Mouse (Mus musculus) stomach, embryonic 16.5 days (tissue): Measurements from ENCODE around the gene Dgki. TPM values are rescaled to one million over a fixed set of nuclear protein-coding genes. Genes with fewer than 3 reads are reported as not detected.
A peak's percentile ranks its signal among the peaks of the same experiment; 100 is the strongest.

Experiments
- ATAC-seq: fragments of 200-750 bp; cut with Nextera tagmentation; 2 replicates; pipeline ENCODE4 v1.8.0; 2017; ENCODE audit warnings: moderate number of reproducible peaks, moderate TSS enrichment; ENCODE audit not compliant: insufficient read depth, low FRiP score
- H3K27ac ChIP-seq: fragments of 300-500 bp; sonication (generic); 2 replicates; pipeline ENCODE4 v1.5.1; 2014; ENCODE audit warnings: low read length
- H3K27me3 ChIP-seq: fragments of 300-500 bp; sonication (generic); 2 replicates; pipeline ENCODE4 v1.6.1; 2014; ENCODE audit warnings: low read length, control low read depth, mixed read lengths; ENCODE audit not compliant: control insufficient read depth, insufficient read depth
- H3K36me3 ChIP-seq: fragments of 300-500 bp; sonication (generic); 2 replicates; pipeline ENCODE4 v1.6.1; 2014; ENCODE audit warnings: low read length; ENCODE audit not compliant: control insufficient read depth, insufficient read depth
- H3K4me1 ChIP-seq: fragments of 300-500 bp; sonication (generic); 2 replicates; pipeline ENCODE4 v1.6.1; 2014; ENCODE audit warnings: low read length, control low read depth, mixed read lengths; ENCODE audit not compliant: control insufficient read depth, insufficient read depth
- H3K4me2 ChIP-seq: fragments of 300-500 bp; sonication (generic); 2 replicates; pipeline ENCODE4 v1.6.1; 2014; ENCODE audit warnings: low read depth, low read length, mixed read lengths
- H3K4me3 ChIP-seq: fragments of 300-500 bp; sonication (generic); replicated peaks from 2 replicates; pipeline ENCODE4 v1.5.1; 2014; ENCODE audit warnings: mild to moderate bottlenecking, low read length
- H3K9ac ChIP-seq: fragments of 300-500 bp; sonication (generic); 2 replicates; pipeline ENCODE4 v1.6.1; 2014; ENCODE audit warnings: low read length
- H3K9me3 ChIP-seq: fragments of 300-500 bp; sonication (generic); replicated peaks from 2 replicates; pipeline ENCODE4 v1.6.1; 2016; ENCODE audit warnings: low read length, control low read depth; ENCODE audit not compliant: control insufficient read depth
- WGBS: fragments of 180-500 bp; shearing (Covaris S2); extraction: QIAGEN DNeasy Blood & Tissue Kit; methylation state at CpG from one replicate; pipeline ENCODE4 v1.1.7; 2014; 5-methylcytosine and 5-hydroxymethylcytosine counted together
- polyA plus RNA-seq: library from polyadenylated mRNA; unstranded; fragments of >200 nt; fragmentation: Nextera tagmentation; extraction: Ambion mirVana; gene quantifications from 2 replicates; pipeline ENCODE4 v1.2.1, GENCODE M21; 2015

Gene Dgki
- polyA plus RNA-seq, 1 experiment from 2014 or later = 0.94 TPM

DNA sequence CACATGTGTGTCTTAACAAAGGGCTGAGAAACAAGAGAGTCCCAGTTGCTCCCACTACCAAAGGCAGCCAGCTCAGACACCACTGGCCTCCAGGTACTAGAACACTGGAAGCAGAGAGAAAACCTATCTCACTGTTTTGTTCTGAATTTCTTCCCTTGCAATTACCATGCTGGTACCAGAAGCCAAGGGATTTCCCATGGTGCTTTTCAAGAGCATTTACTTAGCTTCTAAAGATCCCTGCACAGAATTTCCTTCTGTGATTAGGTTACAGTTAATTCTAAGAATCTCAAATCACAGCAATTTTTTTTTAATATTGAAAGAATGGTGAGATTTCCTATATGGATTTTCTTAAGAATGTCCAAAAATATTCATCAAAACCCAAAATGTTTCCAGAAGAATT lies 458.8 kb downstream of the Dgki start:
- H3K9ac ChIP-seq = no peak overlapping the region
- H3K4me3 ChIP-seq = no peak overlapping the region
- ATAC-seq = no peak
- H3K27ac ChIP-seq = no peak overlapping the region
- H3K4me2 ChIP-seq = no peak overlapping the region
- no peaks in the 10 kb centered on the region for H3K36me3 ChIP-seq
- no peaks in the 10 kb centered on the region for H3K9me3 ChIP-seq
- peaks cover 6% of the 10 kb centered on the region for H3K4me1 ChIP-seq
- no peaks in the 10 kb centered on the region for H3K27me3 ChIP-seq

DNA sequence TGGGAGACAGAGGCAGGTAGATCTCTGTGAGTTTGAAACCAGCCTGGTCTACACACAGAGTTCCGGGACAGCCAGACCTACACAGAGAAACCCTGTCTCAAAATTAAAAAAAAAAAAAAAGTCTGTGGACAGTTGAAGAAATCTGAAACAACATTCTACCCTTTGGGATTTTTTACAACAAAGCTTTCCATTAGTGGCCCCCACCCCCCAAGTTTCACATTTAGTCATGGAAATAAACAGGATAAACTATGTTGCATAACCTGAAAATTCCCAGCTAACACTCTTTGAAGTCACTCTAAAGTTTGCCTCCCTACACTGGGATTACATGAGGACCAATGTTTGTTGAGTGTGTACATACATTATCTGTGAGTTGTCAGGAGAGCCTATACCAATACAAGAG lies 461.2 kb downstream of the Dgki start:
- Histone ChIP-seq H3K9me3 (no peaks in the 10 kb centered on the region), H3K27ac (no peak overlapping the region), H3K36me3 (no peaks in the 10 kb centered on the region), H3K4me3 (no peak overlapping the region), H3K27me3 (no peaks in the 10 kb centered on the region), H3K9ac (no peak overlapping the region), H3K4me1 (peaks cover 6% of the 10 kb centered on the region), H3K4me2 (no peak overlapping the region)
- no peak for ATAC-seq
- WGBS = 97% methylated on average over 1 of the region's 1 CpGs

GRCm38 (mm10) chr6:36835351-36835750 lies 464.6 kb downstream of the Dgki start:
- no peaks in the 10 kb centered on the region for H3K9me3 ChIP-seq
- no peak overlapping the region for H3K4me3 ChIP-seq
- H3K36me3 ChIP-seq = no peaks in the 10 kb centered on the region
- H3K4me2 ChIP-seq = no peak overlapping the region
- no peaks in the 10 kb centered on the region for H3K4me1 ChIP-seq
- no peaks in the 10 kb centered on the region for H3K27me3 ChIP-seq
- no peak overlapping the region for H3K27ac ChIP-seq
- WGBS = 78% methylated on average over 3 of the region's 3 CpGs
- ATAC-seq = no peak
- H3K9ac ChIP-seq = no peak overlapping the region

DNA sequence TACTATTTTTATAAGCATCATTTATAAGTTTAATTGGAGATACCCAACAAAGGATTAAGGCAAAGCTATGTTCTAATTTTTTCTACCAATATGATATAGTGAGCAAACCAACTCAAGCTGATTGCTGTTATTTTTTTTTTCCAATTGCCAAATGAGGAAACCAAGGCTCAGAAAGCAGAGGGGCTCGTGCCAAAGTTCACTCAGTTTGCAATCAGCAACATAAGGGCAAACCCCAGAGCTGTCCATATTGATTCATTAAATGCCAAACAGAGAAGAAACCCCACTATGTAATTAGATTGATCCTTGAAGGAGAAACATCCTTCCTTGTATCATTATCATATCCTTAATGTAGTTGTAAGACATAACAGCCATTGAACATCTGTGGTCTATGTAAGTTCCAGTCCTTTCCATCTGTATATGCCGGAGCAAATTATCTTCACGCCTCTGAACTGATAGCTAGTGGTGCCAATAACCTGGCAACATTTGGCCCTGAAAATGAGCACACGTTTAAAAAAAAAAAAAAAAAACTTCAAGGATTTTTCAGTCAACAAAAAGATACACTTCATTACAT lies 465.2 kb downstream of the Dgki start:
- H3K27ac ChIP-seq = no peak overlapping the region
- no peaks in the 10 kb centered on the region for H3K9me3 ChIP-seq
- no peak for ATAC-seq
- H3K9ac ChIP-seq = no peak overlapping the region
- no peak overlapping the region for H3K4me2 ChIP-seq
- H3K36me3 ChIP-seq = no peaks in the 10 kb centered on the region
- no peak overlapping the region for H3K4me3 ChIP-seq
- H3K27me3 ChIP-seq = no peaks in the 10 kb centered on the region
- H3K4me1 ChIP-seq = no peaks in the 10 kb centered on the region
- WGBS = 80% methylated on average over 4 of the region's 4 CpGs

GRCm38 (mm10) chr6:36832681-36833080 lies 467.3 kb downstream of the Dgki start:
- Histone ChIP-seq H3K9me3 (no peaks in the 10 kb centered on the region), H3K4me1 (no peaks in the 10 kb centered on the region), H3K27ac (no peak overlapping the region), H3K36me3 (no peaks in the 10 kb centered on the region), H3K4me2 (no peak overlapping the region), H3K9ac (no peak overlapping the region), H3K27me3 (no peaks in the 10 kb centered on the region), H3K4me3 (no peak overlapping the region)
- no peak for ATAC-seq
- WGBS = 80% methylated on average over 4 of the region's 4 CpGs

GRCm38 (mm10) chr6:36832207-36832606 lies 467.8 kb downstream of the Dgki start:
- Histone ChIP-seq H3K4me1 (no peaks in the 10 kb centered on the region), H3K4me3 (no peak overlapping the region), H3K4me2 (no peak overlapping the region), H3K27ac (no peak overlapping the region), H3K27me3 (no peaks in the 10 kb centered on the region), H3K9ac (no peak overlapping the region), H3K36me3 (no peaks in the 10 kb centered on the region), H3K9me3 (no peaks in the 10 kb centered on the region)
- ATAC-seq = no peak
- WGBS = 78% methylated on average over 2 of the region's 2 CpGs

- Histone ChIP-seq H3K36me3 (no peaks in the 10 kb centered on the region), H3K27ac (no peak overlapping the region), H3K9me3 (no peaks in the 10 kb centered on the region), H3K4me2 (no peak overlapping the region), H3K9ac (no peak overlapping the region), H3K4me3 (no peak overlapping the region), H3K4me1 (no peaks in the 10 kb centered on the region), H3K27me3 (no peaks in the 10 kb centered on the region)
- 60% methylated on average over 9 of the region's 9 CpGs for WGBS
- ATAC-seq = no peak
Observed at GRCm38 (mm10) chr6:36830371-36830925, 469.5 kb downstream of the Dgki start.

DNA sequence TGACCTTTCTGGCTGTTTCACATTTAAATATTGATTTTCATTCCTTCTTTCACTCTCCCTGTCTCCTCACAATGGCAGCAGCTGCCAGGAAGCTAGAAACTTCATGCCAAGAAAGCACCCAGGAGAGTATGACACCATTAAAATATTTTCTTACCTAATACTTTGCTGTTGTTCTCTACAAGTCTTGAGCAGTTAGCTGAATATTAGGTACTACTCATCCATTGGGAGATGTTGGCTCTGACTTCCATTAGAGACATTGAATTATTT lies 480.3 kb downstream of the Dgki start:
- H3K4me2 ChIP-seq = peak overlapping the region; percentile 20; the same call in 1 of the 2 replicates
- no peak for ATAC-seq
- no peaks in the 10 kb centered on the region for H3K36me3 ChIP-seq
- no peaks in the 10 kb centered on the region for H3K9me3 ChIP-seq
- H3K27me3 ChIP-seq = no peaks in the 10 kb centered on the region
- no peak overlapping the region for H3K4me3 ChIP-seq
- peaks cover 20% of the 10 kb centered on the region for H3K4me1 ChIP-seq
- H3K9ac ChIP-seq = no peak overlapping the region
- H3K27ac ChIP-seq = peak overlapping the region; percentile 68

DNA sequence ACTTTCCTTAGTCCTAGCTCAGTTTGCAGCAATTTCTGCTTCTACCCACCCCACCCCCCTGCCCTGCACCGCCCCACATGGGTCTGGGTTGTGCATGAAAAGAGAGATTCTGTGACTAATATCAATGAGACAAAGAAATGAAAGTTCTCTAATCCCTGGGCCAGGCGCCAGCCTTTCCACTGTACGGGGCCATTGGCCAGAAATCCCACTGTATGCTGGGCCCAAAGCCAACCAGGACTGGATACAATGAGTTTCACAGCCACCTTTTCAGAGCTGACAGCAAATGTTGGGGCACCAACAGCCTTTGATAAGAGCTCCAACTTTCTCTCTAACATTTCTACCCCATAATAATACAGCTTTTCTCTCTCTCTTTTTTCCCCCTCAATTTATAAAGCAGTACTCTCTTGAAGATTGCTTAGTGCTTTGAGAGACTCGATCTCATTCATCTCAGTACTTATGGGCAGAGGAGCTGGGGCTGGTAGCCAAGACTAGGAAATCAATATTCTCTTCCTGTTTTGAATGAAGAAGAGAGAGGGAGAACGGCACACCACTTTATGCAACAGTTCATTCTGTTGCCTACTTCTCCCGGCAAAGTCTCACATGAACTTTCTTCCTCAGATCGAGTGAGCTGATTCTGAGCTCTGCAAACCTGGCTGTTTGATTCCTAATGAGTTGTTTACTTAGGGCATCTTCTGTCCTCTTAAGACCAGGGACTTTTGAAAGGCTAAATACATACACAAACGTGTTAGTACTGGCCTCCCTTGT lies 480.8 kb downstream of the Dgki start:
- 8% methylated on average over 8 of the region's 8 CpGs for WGBS
- H3K9ac ChIP-seq = no peak overlapping the region
- peaks cover 20% of the 10 kb centered on the region for H3K4me1 ChIP-seq
- H3K27me3 ChIP-seq = no peaks in the 10 kb centered on the region
- H3K9me3 ChIP-seq = no peaks in the 10 kb centered on the region
- H3K4me3 ChIP-seq = no peak overlapping the region
- ATAC-seq = peak; percentile 91
- peak overlapping the region; percentile 68 for H3K27ac ChIP-seq
- peak overlapping the region; percentile 20 for H3K4me2 ChIP-seq
- no peaks in the 10 kb centered on the region for H3K36me3 ChIP-seq
